Mouse (Mus musculus): ENCODE results near the gene Sco2. TPM values are rescaled to one million over a fixed set of nuclear protein-coding genes. Genes with fewer than 3 reads are reported as not detected.

Sco2 gene
- polyA plus RNA-seq, 1 experiment from 2014 or later, result 8.2 TPM

Other genes with a start within 250 kb of the Sco2 start
- gene Hdac10, start 245.1 kb downstream of the Sco2 start, polyA plus RNA-seq (2015; fragmentation: Nextera tagmentation; extraction: Ambion mirVana), result 17.8 and 19.3 TPM in 2 replicates
- gene Mapk12, start 233.1 kb downstream of the Sco2 start, polyA plus RNA-seq (2015; fragmentation: Nextera tagmentation; extraction: Ambion mirVana), result 14.8 and 16.7 TPM in 2 replicates
- gene Mapk11, start 224.2 kb downstream of the Sco2 start, polyA plus RNA-seq (2015; fragmentation: Nextera tagmentation; extraction: Ambion mirVana), result 15.4 and 16.5 TPM in 2 replicates
- gene Plxnb2, start 193.1 kb downstream of the Sco2 start, polyA plus RNA-seq (2015; fragmentation: Nextera tagmentation; extraction: Ambion mirVana), result 138 and 160 TPM in 2 replicates
- 17.0 and 19.2 TPM in 2 replicates for gene Dennd6b, start 177.3 kb downstream of the Sco2 start, polyA plus RNA-seq (2015; fragmentation: Nextera tagmentation; extraction: Ambion mirVana)
- gene Ppp6r2, start 162.3 kb downstream of the Sco2 start, polyA plus RNA-seq (2015; fragmentation: Nextera tagmentation; extraction: Ambion mirVana), result 22.7 and 26.9 TPM in 2 replicates
- 42.6 and 51.4 TPM in 2 replicates for gene Sbf1, start 58.5 kb downstream of the Sco2 start, polyA plus RNA-seq (2015; fragmentation: Nextera tagmentation; extraction: Ambion mirVana)
- gene Adm2, start 51.1 kb downstream of the Sco2 start, polyA plus RNA-seq (2015; fragmentation: Nextera tagmentation; extraction: Ambion mirVana), result 0.71 and 0.74 TPM in 2 replicates
- 6.8 and 7.1 TPM in 2 replicates for gene Miox, start 39.4 kb downstream of the Sco2 start, polyA plus RNA-seq (2015; fragmentation: Nextera tagmentation; extraction: Ambion mirVana)
- gene Lmf2, start 18.2 kb downstream of the Sco2 start, polyA plus RNA-seq (2015; fragmentation: Nextera tagmentation; extraction: Ambion mirVana), result 54.1 and 67.9 TPM in 2 replicates
- gene Ncaph2, start 18.1 kb downstream of the Sco2 start, polyA plus RNA-seq (2015; fragmentation: Nextera tagmentation; extraction: Ambion mirVana), result 147 and 155 TPM in 2 replicates
- 1.3 and 1.4 TPM in 2 replicates for gene Tymp, start 3.2 kb upstream of the Sco2 start, polyA plus RNA-seq (2015; fragmentation: Nextera tagmentation; extraction: Ambion mirVana)
- 0.82 and 0.83 TPM in 2 replicates for gene Odf3b, start 5.4 kb upstream of the Sco2 start, polyA plus RNA-seq (2015; fragmentation: Nextera tagmentation; extraction: Ambion mirVana)
- not detected in 2 replicates for gene Klhdc7b, start 11.1 kb upstream of the Sco2 start, polyA plus RNA-seq (2015; fragmentation: Nextera tagmentation; extraction: Ambion mirVana)
- not detected in 2 replicates for gene Syce3, start 36.7 kb upstream of the Sco2 start, polyA plus RNA-seq (2015; fragmentation: Nextera tagmentation; extraction: Ambion mirVana)
- gene Cpt1b, start 52.0 kb upstream of the Sco2 start, polyA plus RNA-seq (2015; fragmentation: Nextera tagmentation; extraction: Ambion mirVana), result 3.9 and 4.4 TPM in 2 replicates
- 3.7 and 3.8 TPM in 2 replicates for gene C730034F03Rik, start 55.7 kb upstream of the Sco2 start, polyA plus RNA-seq (2015; fragmentation: Nextera tagmentation; extraction: Ambion mirVana)
- 0.15 TPM in 1 of 2 replicates, not detected in the other for gene Gm44502, start 55.9 kb upstream of the Sco2 start, polyA plus RNA-seq (2015; fragmentation: Nextera tagmentation; extraction: Ambion mirVana)
- 57.2 and 62.0 TPM in 2 replicates for gene Chkb, start 56.1 kb upstream of the Sco2 start, polyA plus RNA-seq (2015; fragmentation: Nextera tagmentation; extraction: Ambion mirVana)
- gene Mapk8ip2, start 80.1 kb upstream of the Sco2 start, polyA plus RNA-seq (2015; fragmentation: Nextera tagmentation; extraction: Ambion mirVana), result 0.77 and 1.7 TPM in 2 replicates
- gene Arsa, start 103.6 kb upstream of the Sco2 start, polyA plus RNA-seq (2015; fragmentation: Nextera tagmentation; extraction: Ambion mirVana), result 14.4 and 18.7 TPM in 2 replicates
- gene Shank3, start 125.8 kb upstream of the Sco2 start, polyA plus RNA-seq (2015; fragmentation: Nextera tagmentation; extraction: Ambion mirVana), result 1.8 and 2.2 TPM in 2 replicates
- gene Acr, start 194.5 kb upstream of the Sco2 start, polyA plus RNA-seq (2015; fragmentation: Nextera tagmentation; extraction: Ambion mirVana), result 0.22 and 0.27 TPM in 2 replicates
- gene Rabl2, start 218.1 kb upstream of the Sco2 start, polyA plus RNA-seq (2015; fragmentation: Nextera tagmentation; extraction: Ambion mirVana), result 53.9 and 55.9 TPM in 2 replicates